Mouse (Mus musculus): ENCODE data around the gene Gm42791.

GRCm38 (mm10) chr5:149032438-149032837 lies 37.5 kb upstream of the Gm42791 start:
- no peak for TF ChIP-seq POLR2A (IDR thresholded peaks at IDR 0.05; ENCODE audit: borderline replicate concordance, extremely low read depth, low read depth, low read length)
- no peak for TF ChIP-seq CTCF (IDR thresholded peaks at IDR 0.05; ENCODE audit: insufficient read depth, low read length)

Measured in lung, adult 2 months (tissue).